19 mouse cellular contexts compared by ENCODE assay signal in genomic region chr14:89755831-89756230, GRCm38 (mm10).
"Had no signal": no experiment of that assay in that cellular context is flagged by ENCODE, and none has a peak within 500 bp of the region (broad histone marks: within the 10 kb centered on the region; RNA-seq: fewer than 3 reads in every experiment).

No protein-coding gene starts in this region.

- H3K27me3 ChIP-seq: liver, embryonic 15.5 days; lung, embryonic 15.5 days; midbrain, embryonic 13.5 days; midbrain, embryonic 15.5 days; neural tube, embryonic 13.5 days; neural tube, embryonic 15.5 days had no signal

- H3K36me3 ChIP-seq: liver, embryonic 15.5 days; lung, embryonic 15.5 days; midbrain, embryonic 10.5 days; midbrain, embryonic 13.5 days; midbrain, embryonic 15.5 days; neural tube, embryonic 13.5 days; neural tube, embryonic 15.5 days had no signal

- H3K9me3 ChIP-seq: liver, embryonic 15.5 days; lung, embryonic 15.5 days; midbrain, embryonic 10.5 days; midbrain, embryonic 13.5 days; midbrain, embryonic 15.5 days; neural tube, embryonic 13.5 days; neural tube, embryonic 15.5 days had no signal

- H3K4me2 ChIP-seq: liver, embryonic 15.5 days; lung, embryonic 15.5 days; midbrain, embryonic 13.5 days; midbrain, embryonic 15.5 days; neural tube, embryonic 13.5 days; neural tube, embryonic 15.5 days had no signal

- H3K9ac ChIP-seq: liver, embryonic 15.5 days; liver, postnatal 0 days; lung, embryonic 15.5 days; midbrain, embryonic 13.5 days; midbrain, embryonic 15.5 days; neural tube, embryonic 13.5 days; neural tube, embryonic 15.5 days had no signal

- H3K4me3 ChIP-seq: liver, embryonic 15.5 days; lung, embryonic 15.5 days; midbrain, embryonic 10.5 days; midbrain, embryonic 13.5 days; midbrain, embryonic 15.5 days; myocyte; neural tube, embryonic 13.5 days; neural tube, embryonic 15.5 days had no signal

- H3K27ac ChIP-seq: liver, embryonic 15.5 days; lung, embryonic 15.5 days; midbrain, embryonic 10.5 days; midbrain, embryonic 13.5 days; midbrain, embryonic 15.5 days; neural tube, embryonic 13.5 days; neural tube, embryonic 15.5 days had no signal

- DNase-seq: liver, postnatal 0 days; lung, adult 2 months; lung, postnatal 4 days; retina, postnatal 1 day; right cerebral cortex, adult 18-20 months; right cerebral cortex, postnatal 25 days; right cerebral cortex, postnatal 4 days; thymus, adult 18-20 months; thymus, postnatal 25 days; thymus, postnatal 4 days had no signal

- H3K4me1 ChIP-seq: liver, embryonic 15.5 days; lung, embryonic 15.5 days; midbrain, embryonic 10.5 days; midbrain, embryonic 13.5 days; midbrain, embryonic 15.5 days; neural tube, embryonic 13.5 days; neural tube, embryonic 15.5 days had no signal

- ATAC-seq: liver, postnatal 0 days; lung, postnatal 0 days; midbrain, embryonic 13.5 days; midbrain, embryonic 15.5 days had no signal
